Mouse (Mus musculus): ENCODE data around the gene Retn. TPM values are rescaled to one million over a fixed set of nuclear protein-coding genes. Genes with fewer than 3 reads are reported as not detected.
A peak's percentile ranks its signal among the peaks of the same experiment; 100 is the strongest.

Retn gene
- 0.16 and 0.65 TPM in 2 replicates for polyA plus RNA-seq (2015; fragmentation: Nextera tagmentation; extraction: Ambion mirVana)

DNA sequence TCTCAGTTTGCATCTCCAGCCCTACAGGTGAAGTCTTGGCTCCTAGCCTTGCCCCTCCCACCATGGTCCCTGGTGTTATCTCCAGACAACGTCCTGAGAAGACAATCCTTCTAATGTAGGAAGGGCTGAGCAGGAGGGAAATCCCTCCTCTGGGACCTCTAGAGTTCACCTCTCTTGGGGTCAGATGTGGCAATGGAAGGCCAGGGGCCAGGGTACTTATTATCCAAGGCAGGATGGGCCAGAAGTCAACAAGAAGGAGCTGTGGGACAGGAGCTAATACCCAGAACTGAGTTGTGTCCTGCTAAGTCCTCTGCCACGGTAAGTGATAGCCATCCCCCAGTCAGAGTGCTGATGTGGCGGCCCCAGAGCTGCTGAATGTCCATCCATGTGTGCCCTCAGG is at the start of gene Retn:
TSS of gene Retn (plus strand) at position 245 of the 400 bp plus-strand sequence.
- ATAC-seq (ENCODE audit: low FRiP score): no peak
- peaks cover 8% of the 10 kb centered on the region for H3K4me1 ChIP-seq (replicated peaks)
- no peaks in the 10 kb centered on the region for H3K36me3 ChIP-seq
- H3K4me2 ChIP-seq: no peak within 1 kb of the TSS
- no peak within 1 kb of the TSS for H3K4me3 ChIP-seq
- H3K9me3 ChIP-seq: no peaks in the 10 kb centered on the region
- no peak within 1 kb of the TSS for H3K9ac ChIP-seq
- no peaks in the 10 kb centered on the region for H3K27me3 ChIP-seq
- H3K27ac ChIP-seq: no peak within 1 kb of the TSS
- WGBS: 86% methylated on average over 3 of the region's 3 CpGs

DNA sequence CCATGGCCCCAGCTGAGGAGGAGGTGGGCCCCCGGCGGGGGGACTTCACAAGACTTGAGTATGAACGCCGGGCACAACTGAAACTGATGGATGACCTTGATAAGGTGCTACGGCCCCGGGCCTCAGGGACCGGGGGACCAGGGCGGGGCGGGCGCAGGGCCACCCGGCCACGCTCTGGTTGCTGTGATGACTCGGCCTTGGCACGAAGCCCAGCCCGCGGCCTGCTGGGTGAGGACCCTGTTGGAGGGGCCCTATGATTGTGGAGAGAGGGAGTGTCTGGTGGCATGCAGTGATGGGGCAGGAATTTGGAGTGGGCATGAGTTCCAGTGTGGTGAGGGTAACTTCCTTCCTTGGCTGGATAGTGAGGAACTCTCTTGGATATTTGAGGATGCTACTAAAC is 49.0 kb upstream of the Retn start:
- Histone ChIP-seq H3K4me3 (no peak overlapping the region), H3K9me3 (no peaks in the 10 kb centered on the region), H3K36me3 (peaks cover 100% of the 10 kb centered on the region), H3K4me1 (replicated peaks) (no peaks in the 10 kb centered on the region), H3K27me3 (no peaks in the 10 kb centered on the region), H3K4me2 (no peak overlapping the region), H3K27ac (no peak overlapping the region), H3K9ac (no peak overlapping the region)
- no peak for ATAC-seq (ENCODE audit: low FRiP score)
- WGBS: 90% methylated on average over 16 of the region's 16 CpGs

DNA sequence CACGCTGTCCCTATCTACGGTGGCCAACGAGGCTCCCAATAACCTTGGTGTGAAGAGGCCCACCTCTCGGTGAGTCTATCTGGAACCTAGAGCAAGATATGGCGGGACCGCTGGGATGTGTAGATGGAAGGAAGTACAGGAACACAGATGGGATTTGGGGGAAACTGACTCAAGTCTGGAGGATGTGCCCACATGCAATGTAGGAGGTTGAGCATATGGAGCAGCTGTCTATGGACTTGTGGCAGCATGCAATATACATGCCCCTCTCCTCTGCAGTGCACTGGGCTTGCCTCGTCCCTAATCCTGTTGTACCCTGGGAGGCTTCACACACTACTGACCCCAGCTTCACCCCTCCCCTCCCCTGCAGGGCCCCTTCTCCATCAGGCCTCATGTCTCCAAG is 47.7 kb upstream of the Retn start:
- no peaks in the 10 kb centered on the region for H3K9me3 ChIP-seq
- H3K4me1 ChIP-seq (replicated peaks): no peaks in the 10 kb centered on the region
- no peak overlapping the region for H3K4me3 ChIP-seq
- no peaks in the 10 kb centered on the region for H3K27me3 ChIP-seq
- H3K9ac ChIP-seq: no peak overlapping the region
- no peak overlapping the region for H3K4me2 ChIP-seq
- no peak for ATAC-seq (ENCODE audit: low FRiP score)
- WGBS: 88% methylated on average over 7 of the region's 7 CpGs
- peaks cover 100% of the 10 kb centered on the region for H3K36me3 ChIP-seq
- H3K27ac ChIP-seq: no peak overlapping the region

DNA sequence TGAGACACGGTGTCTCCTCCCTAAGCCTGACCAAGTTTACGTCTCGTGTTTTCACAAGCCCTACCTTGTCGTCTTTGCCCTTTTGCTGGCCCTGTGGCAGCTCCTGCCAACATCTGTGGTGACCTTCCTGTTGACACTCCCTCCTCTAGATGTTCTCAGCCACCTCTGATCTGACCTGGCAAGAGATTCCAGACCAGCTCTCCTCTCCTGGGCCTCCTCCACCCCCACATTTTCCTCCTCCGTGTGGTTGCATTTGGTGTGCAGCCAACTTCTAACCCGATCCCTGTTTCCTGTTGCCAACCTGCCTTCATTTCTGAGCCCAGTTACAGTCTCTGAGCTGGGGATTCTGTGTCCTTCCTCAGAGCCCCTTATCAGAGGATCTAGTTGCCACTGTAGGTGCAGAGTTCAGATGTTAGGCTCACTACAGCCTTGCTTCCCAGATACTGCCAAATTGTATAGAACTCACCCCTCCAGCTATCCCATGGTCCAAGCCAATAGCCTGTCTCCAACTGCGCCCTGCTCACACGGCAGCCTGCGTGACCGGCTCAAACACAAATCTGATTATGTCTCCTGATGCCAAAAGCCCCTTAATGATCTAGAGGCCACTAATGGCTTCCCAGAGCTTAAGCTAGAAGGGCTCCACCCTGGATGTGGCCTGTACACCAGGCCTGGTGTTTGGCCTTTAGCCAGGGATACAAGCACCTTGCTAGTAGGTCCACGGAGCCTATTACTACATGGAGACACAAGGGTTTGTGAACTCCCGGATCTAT is 46.3 kb upstream of the Retn start:
- H3K36me3 ChIP-seq: peaks cover 100% of the 10 kb centered on the region
- no peaks in the 10 kb centered on the region for H3K9me3 ChIP-seq
- ATAC-seq (ENCODE audit: low FRiP score): no peak
- no peak overlapping the region for H3K4me3 ChIP-seq
- no peak overlapping the region for H3K9ac ChIP-seq
- WGBS: 87% methylated on average over 12 of the region's 12 CpGs
- H3K27me3 ChIP-seq: no peaks in the 10 kb centered on the region
- no peak overlapping the region for H3K27ac ChIP-seq
- H3K4me2 ChIP-seq: no peak overlapping the region
- no peaks in the 10 kb centered on the region for H3K4me1 ChIP-seq (replicated peaks)

DNA sequence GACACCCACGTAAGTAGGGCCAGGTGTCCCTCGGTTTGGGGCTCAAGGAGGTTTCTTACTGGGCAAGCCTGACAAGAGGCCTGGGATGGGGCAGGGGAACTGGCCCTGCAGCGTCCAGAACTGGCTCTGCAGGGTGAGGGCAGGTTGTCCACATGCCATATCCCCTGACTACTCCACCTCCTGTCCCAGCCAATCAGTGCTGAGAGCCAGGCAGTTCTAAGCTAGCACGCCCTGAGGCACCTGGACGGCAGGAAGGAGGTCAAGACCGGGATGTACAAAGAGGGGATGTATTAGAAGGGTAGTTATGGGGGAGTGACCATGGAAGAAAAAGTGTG is 45.8 kb upstream of the Retn start:
- Histone ChIP-seq H3K27ac (no peak overlapping the region), H3K4me2 (no peak overlapping the region), H3K36me3 (peaks cover 100% of the 10 kb centered on the region), H3K27me3 (no peaks in the 10 kb centered on the region), H3K4me1 (replicated peaks) (no peaks in the 10 kb centered on the region), H3K9ac (no peak overlapping the region), H3K9me3 (no peaks in the 10 kb centered on the region), H3K4me3 (no peak overlapping the region)
- 92% methylated on average over 6 of the region's 6 CpGs for WGBS
- ATAC-seq (ENCODE audit: low FRiP score): no peak

DNA sequence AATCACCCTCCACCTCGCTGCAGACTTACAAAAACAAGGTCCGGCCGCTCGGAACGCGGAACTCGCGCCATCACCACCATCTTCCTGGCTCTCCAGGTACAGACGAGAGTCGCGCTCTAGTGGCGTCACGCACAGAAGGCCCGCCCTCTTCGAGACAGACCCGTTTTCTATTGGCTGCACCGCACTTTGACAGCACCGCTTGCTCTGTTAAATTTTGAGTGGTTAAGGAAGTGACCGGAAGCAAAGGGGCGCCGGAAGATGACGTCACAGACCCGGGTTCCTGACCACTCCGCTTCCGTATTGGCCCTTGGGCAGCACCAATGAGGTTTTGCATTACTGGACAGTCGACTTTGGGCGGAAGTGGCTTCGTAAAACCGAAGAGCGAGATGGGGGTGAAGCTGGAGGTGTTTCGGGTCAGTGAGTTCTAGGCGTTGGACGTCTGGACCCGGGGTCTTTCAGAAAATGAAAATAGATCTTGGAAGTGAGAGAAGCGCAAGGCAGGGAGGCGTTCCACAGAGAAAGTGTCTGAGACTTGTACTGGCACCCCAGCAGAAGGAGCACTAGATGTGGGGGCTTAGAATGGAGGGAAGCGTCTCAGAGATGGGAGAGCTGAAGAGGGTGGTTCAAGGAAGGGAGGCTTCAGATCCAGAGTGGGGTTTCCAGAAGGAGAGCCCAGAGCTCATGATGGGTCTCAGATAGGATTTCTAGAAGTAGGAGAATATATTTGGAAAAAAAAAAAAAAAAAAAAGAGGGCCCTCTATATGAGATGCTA is 34.2 kb upstream of the Retn start, which contains the start of the genes Xab2 and Pet100:
TSS of gene Xab2 (minus strand) at position 118 of the 772 bp plus-strand sequence.
TSS of gene Pet100 (plus strand) at position 350 of the 772 bp plus-strand sequence.
- peak; percentile 97 for ATAC-seq (ENCODE audit: low FRiP score)
- Histone ChIP-seq H3K36me3 (peaks cover 27% of the 10 kb centered on the region), H3K9ac (peak within 1 kb of the TSS; percentile 81), H3K27me3 (no peaks in the 10 kb centered on the region), H3K4me3 (peak within 1 kb of the TSS; percentile 85), H3K4me1 (replicated peaks) (peaks cover 24% of the 10 kb centered on the region), H3K9me3 (no peaks in the 10 kb centered on the region), H3K4me2 (peak within 1 kb of the TSS; percentile 93), H3K27ac (no peak within 1 kb of the TSS; the same call in 1 of the 2 replicates)
- WGBS: under 1% methylated on average over 37 of the region's 37 CpGs

DNA sequence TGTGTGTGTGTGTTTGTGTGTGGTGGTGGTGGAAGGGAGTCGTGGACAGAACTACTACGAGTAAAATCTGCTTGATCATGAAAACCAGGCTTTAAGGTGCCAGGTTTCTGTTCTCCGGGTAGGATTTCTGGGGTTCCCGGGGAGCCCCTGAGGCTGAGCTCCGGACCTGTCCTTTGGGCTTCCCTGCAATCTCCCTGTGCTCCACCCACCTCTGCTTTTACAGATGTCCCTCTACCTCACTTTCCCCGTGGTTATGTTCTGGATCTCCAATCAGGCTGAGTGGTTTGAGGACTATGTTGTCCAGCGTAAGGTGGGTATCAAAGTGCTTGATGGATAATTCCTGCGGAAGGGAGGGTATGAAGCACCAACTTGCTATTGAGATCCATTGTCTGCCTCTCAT is 33.5 kb upstream of the Retn start:
- no peak for ATAC-seq (ENCODE audit: low FRiP score)
- WGBS: 68% methylated on average over 8 of the region's 8 CpGs

DNA sequence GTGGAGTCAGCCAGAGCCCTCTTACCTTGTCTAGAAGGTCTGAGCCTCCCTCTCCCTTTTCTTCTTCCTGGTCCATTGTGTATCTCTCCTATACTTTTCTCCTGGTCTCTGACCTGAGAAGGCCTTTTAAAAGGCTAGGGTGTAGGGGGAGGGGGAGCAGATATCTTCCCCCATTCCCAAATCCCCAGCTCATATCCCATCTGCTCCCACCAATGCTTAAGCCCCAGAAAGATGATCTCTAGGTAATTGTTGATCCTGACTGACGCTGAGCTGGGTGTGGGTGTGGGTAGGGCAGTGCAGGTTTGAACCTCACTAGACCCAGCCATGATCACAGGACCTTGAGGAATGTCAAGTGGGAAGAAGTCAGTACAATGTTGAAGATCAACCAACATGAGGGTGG is 30.1 kb upstream of the Retn start, which contains the start of gene Pcp2:
TSS of gene Pcp2 (minus strand) at position 101 of the 400 bp plus-strand sequence.
- Histone ChIP-seq H3K36me3 (peaks cover 4% of the 10 kb centered on the region; the same call in 1 of the 2 replicates), H3K4me3 (no peak within 1 kb of the TSS), H3K4me2 (no peak within 1 kb of the TSS), H3K27ac (no peak within 1 kb of the TSS), H3K9ac (no peak within 1 kb of the TSS), H3K27me3 (peaks cover 13% of the 10 kb centered on the region), H3K9me3 (no peaks in the 10 kb centered on the region), H3K4me1 (replicated peaks) (peaks cover 11% of the 10 kb centered on the region)
- 60% methylated on average over 1 of the region's 1 CpGs for WGBS
- no peak for ATAC-seq (ENCODE audit: low FRiP score)

More for the DNA sequence above, 33.5 kb upstream of the Retn start:
- Histone ChIP-seq H3K9ac (peak overlapping the region; percentile 77), H3K27me3 (no peaks in the 10 kb centered on the region), H3K4me2 (peak overlapping the region; percentile 76), H3K4me1 (replicated peaks) (peaks cover 24% of the 10 kb centered on the region), H3K36me3 (peaks cover 21% of the 10 kb centered on the region), H3K4me3 (peak overlapping the region; percentile 85), H3K9me3 (no peaks in the 10 kb centered on the region), H3K27ac (no peak overlapping the region)

DNA sequence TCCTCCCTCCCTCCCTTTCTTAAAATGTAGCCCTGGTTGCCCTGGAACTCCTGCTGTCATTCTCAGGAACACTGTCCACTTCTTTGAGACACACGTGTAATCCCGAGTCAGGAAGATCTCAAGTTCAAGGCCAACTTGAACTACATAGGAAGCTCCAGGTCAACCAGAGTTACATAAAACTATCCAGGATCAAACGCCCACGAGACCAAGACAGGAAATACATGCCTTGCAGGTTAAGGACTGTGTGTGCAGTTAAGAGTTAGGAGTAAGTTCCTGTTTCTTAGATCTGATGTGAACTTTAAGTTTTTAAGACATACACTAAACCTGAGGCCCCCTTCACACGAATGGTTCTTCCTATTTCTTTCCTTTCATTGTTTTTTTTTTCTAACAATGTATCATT is 28.6 kb upstream of the Retn start:
- H3K4me1 ChIP-seq (replicated peaks): peaks cover 17% of the 10 kb centered on the region
- no peak overlapping the region for H3K4me3 ChIP-seq
- H3K27ac ChIP-seq: no peak overlapping the region
- no peak for ATAC-seq (ENCODE audit: low FRiP score)
- peaks cover 13% of the 10 kb centered on the region for H3K27me3 ChIP-seq
- H3K36me3 ChIP-seq: peaks cover 4% of the 10 kb centered on the region; the same call in 1 of the 2 replicates
- H3K9ac ChIP-seq: no peak overlapping the region
- 62% methylated on average over 5 of the region's 5 CpGs for WGBS
- no peak overlapping the region for H3K4me2 ChIP-seq
- no peaks in the 10 kb centered on the region for H3K9me3 ChIP-seq

DNA sequence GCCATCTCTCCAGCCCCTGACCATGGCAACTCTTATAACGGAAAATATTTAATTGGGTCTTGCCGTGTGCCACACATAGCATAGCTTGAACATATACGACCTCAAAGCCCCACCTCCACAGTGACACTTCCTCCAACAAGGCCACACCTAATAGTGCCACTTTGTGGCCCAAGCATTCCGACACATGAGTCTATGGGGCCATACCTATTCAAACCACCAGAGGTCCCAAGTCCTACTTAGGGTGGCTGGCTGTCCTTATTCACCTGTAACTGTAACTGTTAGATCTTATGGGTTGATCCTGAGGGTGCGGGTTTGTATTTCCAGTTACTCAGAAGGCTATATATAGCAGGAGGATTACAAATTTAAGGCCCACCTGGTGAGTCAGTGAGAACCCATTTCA is 27.6 kb upstream of the Retn start:
- Histone ChIP-seq H3K4me2 (no peak overlapping the region), H3K27me3 (peaks cover 13% of the 10 kb centered on the region), H3K4me3 (no peak overlapping the region), H3K36me3 (peaks cover 4% of the 10 kb centered on the region; the same call in 1 of the 2 replicates), H3K4me1 (replicated peaks) (peaks cover 12% of the 10 kb centered on the region), H3K9ac (no peak overlapping the region), H3K27ac (no peak overlapping the region), H3K9me3 (no peaks in the 10 kb centered on the region)
- 35% methylated on average over 5 of the region's 5 CpGs for WGBS
- no peak for ATAC-seq (ENCODE audit: low FRiP score)

DNA sequence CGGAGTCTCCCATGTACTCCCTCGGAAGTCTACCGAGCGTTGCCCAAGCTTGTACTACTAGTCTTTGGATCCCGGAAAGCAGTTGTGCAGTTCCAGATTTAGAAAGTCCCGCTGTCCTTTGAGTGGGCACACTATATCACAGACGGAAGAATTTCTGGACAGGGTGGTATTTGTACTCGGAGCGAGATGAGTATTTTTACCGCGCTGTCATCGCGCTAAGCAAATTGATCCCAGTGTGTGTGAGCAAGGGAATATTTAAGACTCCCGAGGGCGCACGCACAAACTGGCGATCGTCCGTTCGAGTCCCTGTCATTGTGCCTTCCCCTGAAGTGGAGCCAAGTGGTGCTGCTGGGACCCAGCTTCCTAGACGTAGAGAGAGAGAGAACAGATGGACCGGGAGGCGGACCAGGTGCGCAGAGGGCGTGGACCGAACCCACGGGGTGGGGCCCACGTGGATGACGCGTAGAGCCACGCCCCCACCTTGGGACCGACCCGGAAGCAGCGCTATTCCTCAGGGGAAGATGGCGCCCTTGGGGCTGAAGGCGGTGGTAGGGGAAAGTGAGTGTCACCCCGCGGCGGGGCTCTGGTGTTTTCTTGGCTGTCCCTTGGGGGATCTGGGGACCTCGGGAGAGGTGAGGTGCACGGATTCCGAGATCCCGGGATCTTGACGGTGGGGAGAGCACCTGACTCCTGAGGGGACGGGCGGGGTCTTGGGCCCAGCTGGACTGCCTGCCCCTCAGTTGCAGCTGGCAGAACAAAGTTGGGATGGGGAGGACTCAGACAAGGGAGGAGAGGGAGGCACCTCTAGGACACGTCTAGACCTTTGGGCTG is 24.7 kb upstream of the Retn start, which contains the start of gene Stxbp2:
TSS of gene Stxbp2 (plus strand) at position 309 of the 831 bp plus-strand sequence.
- H3K36me3 ChIP-seq: no peaks in the 10 kb centered on the region; the same call in 1 of the 2 replicates
- peak; percentile 75 for ATAC-seq (ENCODE audit: low FRiP score)
- H3K9ac ChIP-seq: peak within 1 kb of the TSS; percentile 68
- H3K4me3 ChIP-seq: peak within 1 kb of the TSS; percentile 48
- H3K4me2 ChIP-seq: peak within 1 kb of the TSS; percentile 72
- WGBS: 6% methylated on average over 47 of the region's 47 CpGs
- no peak within 1 kb of the TSS; the same call in 1 of the 2 replicates for H3K27ac ChIP-seq
- H3K4me1 ChIP-seq (replicated peaks): peaks cover 12% of the 10 kb centered on the region
- no peaks in the 10 kb centered on the region for H3K9me3 ChIP-seq
- peaks cover 13% of the 10 kb centered on the region for H3K27me3 ChIP-seq
